Mouse (Mus musculus) frontal cortex, postnatal 14 days (tissue): Measurements from ENCODE around the gene Lims1.

Experiments used
- DNase-seq, 2 experiments: peaks; one replicate each; pipeline ENCODE4 v3.0.0; 2022; ENCODE audit warnings: low spot score in 2 of 2

The Lims1 gene

GRCm38 (mm10) chr10:58383761-58384160 is 60.5 kb downstream of the Lims1 start:
- DNase-seq = no peak

- no peak for DNase-seq
Measured at GRCm38 (mm10) chr10:58385629-58386028, 62.4 kb downstream of the Lims1 start.

GRCm38 (mm10) chr10:58386997-58387396 is 63.7 kb downstream of the Lims1 start:
- no peak for DNase-seq

GRCm38 (mm10) chr10:58388648-58389047 is 65.4 kb downstream of the Lims1 start:
- DNase-seq = no peak

- DNase-seq = no peak
Measured at GRCm38 (mm10) chr10:58389151-58389550, 65.9 kb downstream of the Lims1 start.

- no peak for DNase-seq
Measured at GRCm38 (mm10) chr10:58392435-58392834, 69.2 kb downstream of the Lims1 start.

GRCm38 (mm10) chr10:58393026-58394014 is 70.1 kb downstream of the Lims1 start:
- DNase-seq = no peak

- DNase-seq = no peak
Measured at GRCm38 (mm10) chr10:58394170-58394569, 70.9 kb downstream of the Lims1 start.

- DNase-seq = no peak
Measured at GRCm38 (mm10) chr10:58395315-58395714, 72.0 kb downstream of the Lims1 start.

- DNase-seq = no peak
Measured at GRCm38 (mm10) chr10:58395723-58396122, 72.5 kb downstream of the Lims1 start.

- no peak for DNase-seq
Measured at GRCm38 (mm10) chr10:58396600-58396999, 73.3 kb downstream of the Lims1 start.

- no peak for DNase-seq
Measured at GRCm38 (mm10) chr10:58398941-58399340, 75.7 kb downstream of the Lims1 start.

GRCm38 (mm10) chr10:58401838-58402237 is 78.6 kb downstream of the Lims1 start:
- no peak for DNase-seq

- DNase-seq = no peak
Measured at GRCm38 (mm10) chr10:58404639-58405038, 81.4 kb downstream of the Lims1 start.

GRCm38 (mm10) chr10:58405285-58405948 is 82.2 kb downstream of the Lims1 start:
- no peak for DNase-seq

GRCm38 (mm10) chr10:58405949-58406305 is 82.7 kb downstream of the Lims1 start:
- no peak for DNase-seq

GRCm38 (mm10) chr10:58412331-58412730 is 89.1 kb downstream of the Lims1 start:
- DNase-seq = no peak

- DNase-seq = no peak
Measured at GRCm38 (mm10) chr10:58412852-58413251, 89.6 kb downstream of the Lims1 start.

- no peak for DNase-seq
Measured at GRCm38 (mm10) chr10:58416702-58417101, 93.4 kb downstream of the Lims1 start.

- no peak for DNase-seq
Measured at GRCm38 (mm10) chr10:58418290-58418971, 95.2 kb downstream of the Lims1 start.

- no peak for DNase-seq
Measured at GRCm38 (mm10) chr10:58427930-58428329, 104.7 kb downstream of the Lims1 start.

GRCm38 (mm10) chr10:58445850-58446249 is 122.6 kb downstream of the Lims1 start:
- DNase-seq = no peak
